Mouse (Mus musculus) heart, embryonic 14.5 days (tissue): ENCODE data around the gene Kif3c. TPM values are rescaled to one million over a fixed set of nuclear protein-coding genes. Genes with fewer than 3 reads are reported as not detected.

Source experiments
- ATAC-seq: fragments of 200-750 bp; cut with Nextera tagmentation; 2 replicates; pipeline ENCODE4 v1.8.0; 2017; ENCODE audit warnings: low read depth, moderate TSS enrichment; ENCODE audit not compliant: insufficient number of reproducible peaks, insufficient read depth, low FRiP score
- H3K27ac ChIP-seq, 2 experiments: fragments of 200-500 bp in 1 of 2; fragments of 300-500 bp in 1 of 2; sonication (generic) in 1 of 2; replicated peaks in 1 of 2; 2 replicates each; pipeline ENCODE4 v1.5.1; 2012 to 2014; ENCODE audit warnings: low read depth in 2 of 2, low read length in 2 of 2, control low read depth in 1 of 2, mild to moderate bottlenecking in 1 of 2, mixed read lengths in 1 of 2; ENCODE audit not compliant: control insufficient read depth in 1 of 2, insufficient read depth in 1 of 2
- H3K27me3 ChIP-seq: fragments of 300-500 bp; sonication (generic); 2 replicates; pipeline ENCODE4 v1.6.1; 2014; ENCODE audit warnings: mild to moderate bottlenecking, low read length, control low read depth; ENCODE audit not compliant: control insufficient read depth, insufficient read depth
- H3K36me3 ChIP-seq: fragments of 300-500 bp; sonication (generic); 2 replicates; pipeline ENCODE4 v1.6.1; 2014; ENCODE audit warnings: mild to moderate bottlenecking, control low read depth, low read length, mixed read lengths; ENCODE audit not compliant: control insufficient read depth, insufficient read depth
- H3K4me1 ChIP-seq, 2 experiments: fragments of 200-500 bp in 1 of 2; fragments of 300-500 bp in 1 of 2; sonication (generic) in 1 of 2; 2 replicates each; pipeline ENCODE4 v1.6.1; 2012 to 2014; ENCODE audit warnings: low read length in 2 of 2, control low read depth in 1 of 2, mixed read lengths in 1 of 2; ENCODE audit not compliant: control insufficient read depth in 2 of 2, insufficient read depth in 2 of 2
- H3K4me2 ChIP-seq: fragments of 300-500 bp; sonication (generic); 2 replicates; pipeline ENCODE4 v1.6.1; 2014; ENCODE audit warnings: mild to moderate bottlenecking, low read length
- H3K4me3 ChIP-seq, 2 experiments: fragments of 200-500 bp in 1 of 2; fragments of 300-500 bp in 1 of 2; sonication (generic) in 1 of 2; 2 replicates each; pipeline ENCODE4 v1.5.1; 2012 to 2014; ENCODE audit warnings: low read length in 2 of 2, mild to moderate bottlenecking in 2 of 2, control low read depth in 1 of 2, low read depth in 1 of 2, moderate library complexity in 1 of 2; ENCODE audit not compliant: control insufficient read depth in 1 of 2, insufficient read depth in 1 of 2
- H3K9ac ChIP-seq: fragments of 300-500 bp; sonication (generic); 2 replicates; pipeline ENCODE4 v1.6.1; 2014; ENCODE audit warnings: mild to moderate bottlenecking, low read length
- H3K9me3 ChIP-seq: fragments of 300-500 bp; sonication (generic); 2 replicates; pipeline ENCODE4 v1.6.1; 2016; ENCODE audit warnings: low read length, control low read depth; ENCODE audit not compliant: control insufficient read depth
- WGBS: fragments of 180-500 bp; shearing (Covaris S2); extraction: QIAGEN DNeasy Blood & Tissue Kit; methylation state at CpG from one replicate; pipeline ENCODE4 v1.1.7; 2014; 5-methylcytosine and 5-hydroxymethylcytosine counted together
- polyA plus RNA-seq: library from polyadenylated mRNA; unstranded; fragments of >200 nt; fragmentation: Nextera tagmentation; extraction: Ambion mirVana; gene quantifications from 2 replicates; pipeline ENCODE4 v1.2.1, GENCODE M21; 2014

The Kif3c gene
- polyA plus RNA-seq, 1 experiment from 2014 or later = 5.0 TPM

DNA sequence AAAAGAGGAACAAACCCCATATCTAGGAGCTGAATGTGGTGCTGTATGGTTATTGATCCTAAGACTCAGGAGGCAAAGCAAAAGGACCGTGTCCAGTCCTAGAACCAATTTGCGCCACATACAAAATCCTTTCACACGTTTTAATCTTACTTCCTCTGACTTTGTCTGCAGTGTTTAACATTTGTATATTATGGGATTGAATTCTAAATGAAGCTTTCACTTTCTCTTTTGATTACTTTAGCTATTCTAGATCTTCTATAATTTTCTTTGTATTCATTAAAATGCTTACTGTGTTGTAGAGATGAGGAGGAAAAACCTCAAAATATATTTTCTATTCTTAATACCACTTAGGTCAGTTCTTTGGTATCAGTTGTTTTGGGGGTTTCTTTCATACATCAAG is 88.6 kb downstream of the Kif3c start:
- no peaks in the 10 kb centered on the region for H3K4me1 ChIP-seq
- H3K9me3 ChIP-seq = no peaks in the 10 kb centered on the region
- peaks cover 61% of the 10 kb centered on the region for H3K36me3 ChIP-seq
- no peak overlapping the region for H3K27ac ChIP-seq
- no peak overlapping the region for H3K4me2 ChIP-seq
- no peak overlapping the region for H3K4me3 ChIP-seq
- 91% methylated on average over 3 of the region's 3 CpGs for WGBS
- no peak for ATAC-seq
- H3K9ac ChIP-seq = no peak overlapping the region
- no peaks in the 10 kb centered on the region for H3K27me3 ChIP-seq

Other genes with a start within 250 kb of the Kif3c start
- 70.0 and 79.8 TPM in 2 replicates for gene Rab10, start 55.2 kb upstream of the Kif3c start, polyA plus RNA-seq
- gene Asxl2, start 61.7 kb downstream of the Kif3c start, polyA plus RNA-seq = 18.7 and 21.6 TPM in 2 replicates
- gene Dtnb, start 207.2 kb downstream of the Kif3c start, polyA plus RNA-seq = 18.0 and 19.6 TPM in 2 replicates